Mouse (Mus musculus) CH12.LX (cell line): ENCODE data around the gene Zdhhc19. TPM values are rescaled to one million over a fixed set of nuclear protein-coding genes. Genes with fewer than 3 reads are reported as not detected.

Experiments used
- DNase-seq: peaks from one replicate; pipeline ENCODE4 v3.0.0-alpha.2; 2013; ENCODE audit errors: extremely low read depth
- H3K27ac ChIP-seq: 2 replicates; pipeline ENCODE4 v1.5.1; 2012; ENCODE audit warnings: low read depth, mild to moderate bottlenecking, control low read depth, moderate library complexity; ENCODE audit not compliant: insufficient read depth
- H3K27me3 ChIP-seq: replicated peaks from 2 replicates; pipeline ENCODE3; 2012; ENCODE audit warnings: inconsistent platforms
- H3K36me3 ChIP-seq, 2 experiments: replicated peaks in 1 of 2; 2 replicates each; pipeline versions ENCODE3 to v1.6.1; 2012; ENCODE audit warnings: inconsistent platforms in 1 of 2, low read length in 1 of 2, mild to moderate bottlenecking in 1 of 2, mixed read lengths in 1 of 2, moderate library complexity in 1 of 2; ENCODE audit not compliant: control insufficient read depth in 1 of 2, insufficient read depth in 1 of 2
- H3K4me1 ChIP-seq, 2 experiments: 2 replicates each; pipeline ENCODE4 v1.6.1; 2012; ENCODE audit warnings: inconsistent platforms in 1 of 2, moderate library complexity in 1 of 2; ENCODE audit not compliant: insufficient read depth in 2 of 2, control insufficient read depth in 1 of 2
- H3K4me2 ChIP-seq: 2 replicates; pipeline ENCODE4 v1.6.1; 2012; ENCODE audit warnings: low read depth, mild to moderate bottlenecking, control low read depth; ENCODE audit not compliant: poor library complexity, insufficient read depth, severe bottlenecking
- H3K4me3 ChIP-seq, 3 experiments: fragments of 150-350 bp in 1 of 3; sonication (generic) in 1 of 3; replicated peaks in 1 of 3; 2 replicates each; pipeline versions ENCODE3 to v1.5.1; 2011 to 2012; ENCODE audit warnings: low read depth in 2 of 3, low read length in 2 of 3, mild to moderate bottlenecking in 2 of 3, moderate library complexity in 2 of 3, control low read depth in 1 of 3, improper control_type of control experiment in 1 of 3, inconsistent platforms in 1 of 3, mixed read lengths in 1 of 3; ENCODE audit not compliant: poor library complexity in 1 of 3
- H3K79me2 ChIP-seq: replicated peaks from 2 replicates; pipeline ENCODE4 v1.6.1; 2012; ENCODE audit warnings: mild to moderate bottlenecking, moderate library complexity; ENCODE audit not compliant: control insufficient read depth, poor library complexity, insufficient read depth, severe bottlenecking; ENCODE audit errors: extremely low read depth
- H3K9ac ChIP-seq: 2 replicates; pipeline ENCODE4 v1.6.1; 2012; ENCODE audit warnings: low read depth, mild to moderate bottlenecking, control low read depth, moderate library complexity; ENCODE audit not compliant: insufficient read depth
- H3K9me3 ChIP-seq: replicated peaks from 2 replicates; pipeline ENCODE3; 2012; ENCODE audit warnings: low read length, inconsistent platforms, mixed read lengths
- BHLHE40 ChIP-seq: IDR thresholded peaks from 2 replicates; pipeline ENCODE4 v1.6.1; 2011; ENCODE audit warnings: mild to moderate bottlenecking, low read depth, low read length, improper control_type of control experiment
- CHD1 ChIP-seq: IDR thresholded peaks from 2 replicates; pipeline ENCODE4 v1.6.1; 2012; ENCODE audit warnings: low read depth, low read length, improper control_type of control experiment, inconsistent platforms
- CHD2 ChIP-seq: IDR thresholded peaks from 2 replicates; pipeline ENCODE4 v1.6.1; 2011; ENCODE audit warnings: low read length, improper control_type of control experiment
- E2F4 ChIP-seq: IDR thresholded peaks from 2 replicates; pipeline ENCODE4 v1.6.1; 2011; ENCODE audit warnings: low read depth, low read length, improper control_type of control experiment; ENCODE audit not compliant: insufficient replicate concordance
- ELF1 ChIP-seq: IDR thresholded peaks from 2 replicates; pipeline ENCODE4 v1.6.1; 2014; ENCODE audit warnings: low read depth, mild to moderate bottlenecking, inconsistent platforms, low read length, improper control_type of control experiment
- EP300 ChIP-seq: IDR thresholded peaks from 2 replicates; pipeline ENCODE4 v1.6.1; 2011; ENCODE audit warnings: low read length, improper control_type of control experiment
- GABPA ChIP-seq: IDR thresholded peaks from 2 replicates; pipeline ENCODE4 v1.6.1; 2012; ENCODE audit warnings: low read depth, low read length, improper control_type of control experiment, inconsistent platforms; ENCODE audit not compliant: insufficient replicate concordance
- IRF4 ChIP-seq: IDR thresholded peaks from 2 replicates; pipeline ENCODE4 v1.6.1; 2014; ENCODE audit warnings: low read depth, mild to moderate bottlenecking, inconsistent platforms, low read length, improper control_type of control experiment
- JUN ChIP-seq: IDR thresholded peaks from 2 replicates; pipeline ENCODE4 v1.6.1; 2011; ENCODE audit warnings: low read depth, mild to moderate bottlenecking, low read length, improper control_type of control experiment, moderate library complexity; ENCODE audit not compliant: insufficient read depth
- JUND ChIP-seq: conservative IDR thresholded peaks from 2 replicates; pipeline ENCODE4 v1.6.1; 2011; ENCODE audit warnings: low read depth, low read length, improper control_type of control experiment
- KAT2A ChIP-seq: IDR thresholded peaks from 2 replicates; pipeline ENCODE4 v1.6.1; 2012; ENCODE audit warnings: low read length, improper control_type of control experiment, inconsistent platforms; ENCODE audit not compliant: insufficient replicate concordance
- MAZ ChIP-seq: IDR thresholded peaks from 2 replicates; pipeline ENCODE4 v1.6.1; 2012; ENCODE audit warnings: low read depth, mild to moderate bottlenecking, inconsistent platforms, low read length, improper control_type of control experiment, moderate library complexity
- MEF2A ChIP-seq: IDR thresholded peaks from 2 replicates; pipeline ENCODE4 v1.6.1; 2014; ENCODE audit warnings: low read depth, mild to moderate bottlenecking, inconsistent platforms, low read length, improper control_type of control experiment, borderline replicate concordance
- NRF1 ChIP-seq: IDR thresholded peaks from 2 replicates; pipeline ENCODE4 v1.6.1; 2014; ENCODE audit warnings: low read depth, mild to moderate bottlenecking, inconsistent platforms, low read length, improper control_type of control experiment, moderate library complexity
- RAD21 ChIP-seq: IDR thresholded peaks from 2 replicates; pipeline ENCODE4 v1.6.1; 2011; ENCODE audit warnings: low read depth, mild to moderate bottlenecking, low read length, improper control_type of control experiment, moderate library complexity
- UBTF ChIP-seq: IDR thresholded peaks from 2 replicates; pipeline ENCODE4 v1.6.1; 2012; ENCODE audit warnings: low read depth, mild to moderate bottlenecking, inconsistent platforms, low read length, improper control_type of control experiment, moderate library complexity
- USF1 ChIP-seq: IDR thresholded peaks from 2 replicates; pipeline ENCODE4 v1.6.1; 2014; ENCODE audit warnings: low read depth, mild to moderate bottlenecking, inconsistent platforms, low read length, improper control_type of control experiment
- ZKSCAN1 ChIP-seq: IDR thresholded peaks from 2 replicates; pipeline ENCODE4 v1.6.1; 2012; ENCODE audit warnings: low read depth, inconsistent platforms, low read length, improper control_type of control experiment, borderline replicate concordance
- ZNF384 ChIP-seq: IDR thresholded peaks from 2 replicates; pipeline ENCODE4 v1.6.1; 2012; ENCODE audit warnings: low read depth, low read length, improper control_type of control experiment, inconsistent platforms
- dilution Hi-C: fragments of 300-500 bp; cut with MboI; formaldehyde crosslinking; loops from 2 replicates; pipeline ENCODE4 v1.14.3; 2020; ENCODE audit warnings: low sequenced_read_pairs; ENCODE audit not compliant: extremely low pct_unique_long_range_greater_than_20kb, extremely low pct_ligation_motif_present
- in situ Hi-C: fragments of 300-500 bp; cut with MboI; formaldehyde crosslinking; loops from 3 replicates; pipeline ENCODE4 v1.14.3; 2019; ENCODE audit warnings: low sequenced_read_pairs, low pct_ligation_motif_present, low pct_unique_long_range_greater_than_20kb, mixed read lengths
- polyA plus RNA-seq: library from polyadenylated mRNA; unstranded; fragments of >175 nt; gene quantifications from 2 replicates; pipeline ENCODE4 v1.2.1, GENCODE M21; 2012; ENCODE audit warnings: low read depth; ENCODE audit not compliant: insufficient read length
- total RNA-seq, 2 experiments: library from RNA; depleted of rRNA; stranded (reverse); fragments of 300-350 nt in 1 of 2; fragments of >200 nt in 1 of 2; gene quantifications; 2 replicates each; pipeline ENCODE4 v1.2.3; 2012 to 2014

Zdhhc19 gene
- total and polyA plus RNA-seq, 3 experiments = not detected

DNA sequence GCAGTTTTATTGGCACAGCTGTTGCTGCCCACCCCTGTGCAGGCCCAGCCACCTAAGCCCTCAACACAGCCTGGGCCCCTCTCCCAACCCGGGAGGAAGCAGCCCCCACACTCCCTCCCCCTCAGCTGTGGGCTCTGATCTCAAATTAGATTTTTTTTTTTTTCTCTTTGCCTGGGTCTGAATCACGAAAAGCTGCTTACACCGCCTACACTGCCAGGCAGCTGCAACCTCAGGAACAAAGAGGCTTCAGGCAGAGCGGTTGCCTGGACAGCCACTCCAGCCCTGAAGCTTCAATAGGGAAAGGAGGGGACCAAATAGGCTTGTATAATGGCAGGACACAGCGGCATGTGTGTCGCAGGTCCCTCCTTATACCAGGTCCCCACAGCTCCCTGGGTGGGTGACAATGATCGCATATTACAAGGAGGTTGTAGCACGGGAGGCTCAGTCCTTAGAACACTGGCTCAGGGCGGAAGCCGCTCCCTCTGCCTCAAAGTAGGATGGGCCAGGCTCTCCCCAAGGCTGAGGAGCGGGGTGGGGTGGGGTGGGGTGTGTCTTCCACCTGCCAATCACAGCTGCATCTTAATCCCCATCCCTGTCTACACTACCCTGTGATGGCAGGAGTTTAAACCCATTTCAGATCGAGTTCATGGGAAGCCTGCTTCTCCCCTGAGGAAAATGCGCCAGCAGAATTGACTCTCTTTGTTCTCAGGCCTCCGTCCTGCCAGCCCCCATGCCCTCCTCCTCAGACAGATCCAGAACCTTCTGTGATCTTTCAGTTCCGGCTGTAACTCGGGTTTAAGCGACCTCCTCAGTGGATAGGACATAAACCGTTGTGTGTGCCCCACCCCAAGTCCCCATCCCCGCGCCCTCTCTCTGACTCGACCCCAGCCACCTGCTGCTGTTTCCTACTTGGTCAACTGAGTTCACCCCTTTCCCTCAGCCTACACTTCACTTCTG is 20.2 kb downstream of the Zdhhc19 start:
- DNase-seq = no peak
- H3K27me3 ChIP-seq = no peaks in the 10 kb centered on the region
- H3K4me3 ChIP-seq = no peak overlapping the region
- no peak for TF ChIP-seq ZKSCAN1
- TF ChIP-seq USF1 = no peak
- no peak for TF ChIP-seq UBTF
- no peak for TF ChIP-seq EP300
- no peak for TF ChIP-seq BHLHE40
- TF ChIP-seq MEF2A = no peak
- TF ChIP-seq CHD1 = no peak
- no peak for TF ChIP-seq JUN
- no peak for TF ChIP-seq NRF1
- no peak for TF ChIP-seq GABPA
- no peak for TF ChIP-seq IRF4
- no peak for TF ChIP-seq KAT2A
- TF ChIP-seq JUND = no peak
- TF ChIP-seq MAZ = no peak
- TF ChIP-seq E2F4 = no peak
- TF ChIP-seq RAD21 = no peak
- TF ChIP-seq ELF1 = no peak
- no peak for TF ChIP-seq ZNF384
- no peak for TF ChIP-seq CHD2
- dilution Hi-C loops (no loop called here), in situ Hi-C loops (no loop called here)
- H3K36me3 ChIP-seq = no peaks in the 10 kb centered on the region
- no peaks in the 10 kb centered on the region for H3K79me2 ChIP-seq
- no peaks in the 10 kb centered on the region for H3K9me3 ChIP-seq
- H3K27ac ChIP-seq = no peak overlapping the region
- no peak overlapping the region for H3K4me2 ChIP-seq
- peaks cover 5 to 14% of the 10 kb centered on the region in 2 experiments for H3K4me1 ChIP-seq
- no peak overlapping the region for H3K9ac ChIP-seq
